Mouse (Mus musculus) bone marrow, adult 2 months (tissue): Measurements from ENCODE around the gene Retreg3. TPM values are rescaled to one million over a fixed set of nuclear protein-coding genes. Genes with fewer than 3 reads are reported as not detected.

Experiments used
- H3K27ac ChIP-seq: fragments of 200-500 bp; 2 replicates; pipeline ENCODE4 v1.5.1; 2012; ENCODE audit warnings: low read depth, mild to moderate bottlenecking, control low read depth, inconsistent platforms, low read length; ENCODE audit not compliant: control insufficient read depth, poor library complexity, insufficient read depth
- H3K4me1 ChIP-seq: fragments of 200-500 bp; 2 replicates; pipeline ENCODE4 v1.6.1; 2011; ENCODE audit warnings: low read length; ENCODE audit not compliant: control insufficient read depth, insufficient read depth
- H3K4me3 ChIP-seq: fragments of 200-500 bp; replicated peaks from 2 replicates; pipeline ENCODE3; 2011; ENCODE audit warnings: mild to moderate bottlenecking, low read depth, low read length, control low read depth; ENCODE audit not compliant: control insufficient read depth
- CTCF ChIP-seq: fragments of 200-500 bp; IDR thresholded peaks from 2 replicates; pipeline ENCODE4 v1.5.1; 2011; ENCODE audit warnings: low read length, control low read depth; ENCODE audit not compliant: control insufficient read depth, insufficient read depth
- POLR2A ChIP-seq: fragments of 200-500 bp; IDR thresholded peaks from 2 replicates; pipeline ENCODE4 v1.6.1; 2011; ENCODE audit warnings: low read depth, mild to moderate bottlenecking, control low read depth, low read length, borderline replicate concordance; ENCODE audit not compliant: control insufficient read depth
- WGBS: fragments of 180-500 bp; shearing (Covaris S2); methylation state at CpG from one replicate; pipeline ENCODE4 v1.1.7; 2018; 5-methylcytosine and 5-hydroxymethylcytosine counted together
- polyA plus RNA-seq: library from polyadenylated mRNA; stranded (reverse); fragments of >200 nt; gene quantifications from 2 replicates; pipeline ENCODE4 v1.2.4, GENCODE M21; 2011; ENCODE audit warnings: low replicate concordance; ENCODE audit not compliant: missing spikeins, insufficient read depth, insufficient read length

Gene Retreg3
- polyA plus RNA-seq, 1 experiment, result 49.4 TPM

GRCm38 (mm10) chr11:101069391-101070188 is 50.1 kb downstream of the Retreg3 start, which contains the start of gene Naglu:
Gene Naglu, plus strand, starts transcription at chr11:101070012.
- WGBS, result 4% methylated on average over 35 of the region's 35 CpGs
- TF ChIP-seq CTCF (no peak), POLR2A (peak; percentile 58; the same call in 1 of the 2 replicates)
- H3K4me3 ChIP-seq, result peak within 1 kb of the TSS; percentile 92
- H3K4me1 ChIP-seq, result no peaks in the 10 kb centered on the region
- peak within 1 kb of the TSS; percentile 65 for H3K27ac ChIP-seq

GRCm38 (mm10) chr11:101066549-101067412 is 52.9 kb downstream of the Retreg3 start:
- H3K27ac ChIP-seq, result no peak overlapping the region
- H3K4me1 ChIP-seq, result peaks cover 15% of the 10 kb centered on the region
- no peak overlapping the region for H3K4me3 ChIP-seq
- TF ChIP-seq CTCF (peak; percentile 98), POLR2A (no peak)
- 26% methylated on average over 18 of the region's 18 CpGs for WGBS

- Histone ChIP-seq H3K4me3 (no peak overlapping the region), H3K27ac (no peak overlapping the region), H3K4me1 (peaks cover 15% of the 10 kb centered on the region)
- TF ChIP-seq CTCF, result no peak
- TF ChIP-seq POLR2A, result no peak
- WGBS, result 74% methylated on average over 9 of the region's 9 CpGs
Measured at GRCm38 (mm10) chr11:101065002-101065401, 54.7 kb downstream of the Retreg3 start.

GRCm38 (mm10) chr11:101064462-101064861 is 55.2 kb downstream of the Retreg3 start:
- TF ChIP-seq POLR2A, result no peak
- TF ChIP-seq CTCF, result no peak
- H3K4me1 ChIP-seq, result peaks cover 15% of the 10 kb centered on the region
- 70% methylated on average over 4 of the region's 4 CpGs for WGBS
- peak overlapping the region; percentile 96 for H3K27ac ChIP-seq
- no peak overlapping the region for H3K4me3 ChIP-seq

- WGBS, result 0% methylated on average over 12 of the region's 12 CpGs
- H3K4me3 ChIP-seq, result peak overlapping the region; percentile 8
- TF ChIP-seq CTCF (no peak), POLR2A (peak; percentile 75; the same call in 1 of the 2 replicates)
- H3K4me1 ChIP-seq, result peaks cover 15% of the 10 kb centered on the region
- H3K27ac ChIP-seq, result peak overlapping the region; percentile 96
Measured at GRCm38 (mm10) chr11:101063676-101064327, 55.9 kb downstream of the Retreg3 start.

GRCm38 (mm10) chr11:101062971-101063675 is 56.6 kb downstream of the Retreg3 start:
- peak overlapping the region; percentile 8 for H3K4me3 ChIP-seq
- TF ChIP-seq POLR2A (no peak), CTCF (no peak)
- 42% methylated on average over 14 of the region's 14 CpGs for WGBS

DNA sequence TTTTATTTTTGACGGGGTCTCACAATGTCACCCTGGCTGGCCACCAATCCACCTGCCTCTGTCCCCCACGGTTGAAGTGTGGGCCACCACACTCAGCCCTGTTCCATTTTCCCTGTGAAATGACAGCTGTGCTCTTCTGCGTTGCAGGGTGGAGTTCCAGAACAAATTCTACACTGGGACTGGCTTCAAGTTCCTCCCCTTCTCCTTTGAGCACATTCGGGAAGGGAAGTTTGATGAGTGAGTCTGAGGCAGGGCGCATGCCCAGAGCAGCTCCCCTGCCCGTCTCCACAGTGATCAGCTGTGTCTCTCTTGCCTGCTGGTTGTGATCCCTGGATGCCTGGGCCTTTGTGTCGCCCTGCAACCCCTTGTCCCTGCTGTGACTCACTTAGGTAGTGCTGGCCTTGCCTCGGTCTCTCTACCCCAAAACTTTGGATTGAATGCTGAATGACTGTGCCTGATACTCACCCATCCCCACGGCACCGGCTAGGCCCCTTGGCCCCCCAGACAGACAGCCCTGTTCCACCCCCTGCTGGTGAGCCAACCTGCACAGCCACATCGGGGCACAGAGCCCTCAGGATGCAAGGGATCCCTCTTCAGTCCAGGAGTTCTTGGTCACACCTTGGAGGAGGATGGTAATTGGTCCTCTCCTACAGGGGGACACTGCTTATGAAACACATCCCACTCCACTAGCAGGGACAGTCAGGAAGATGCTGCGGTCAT is 57.4 kb downstream of the Retreg3 start:
- Histone ChIP-seq H3K4me1 (peaks cover 15% of the 10 kb centered on the region), H3K4me3 (no peak overlapping the region), H3K27ac (peak overlapping the region; percentile 96)
- TF ChIP-seq CTCF (no peak), POLR2A (0 out of 2 replicates have a peak, but pooled peaks have one; percentile 25)
- WGBS, result 47% methylated on average over 12 of the region's 12 CpGs

More at GRCm38 (mm10) chr11:101062971-101063675, 56.6 kb downstream of the Retreg3 start:
- peaks cover 15% of the 10 kb centered on the region for H3K4me1 ChIP-seq
- H3K27ac ChIP-seq, result peak overlapping the region; percentile 96

DNA sequence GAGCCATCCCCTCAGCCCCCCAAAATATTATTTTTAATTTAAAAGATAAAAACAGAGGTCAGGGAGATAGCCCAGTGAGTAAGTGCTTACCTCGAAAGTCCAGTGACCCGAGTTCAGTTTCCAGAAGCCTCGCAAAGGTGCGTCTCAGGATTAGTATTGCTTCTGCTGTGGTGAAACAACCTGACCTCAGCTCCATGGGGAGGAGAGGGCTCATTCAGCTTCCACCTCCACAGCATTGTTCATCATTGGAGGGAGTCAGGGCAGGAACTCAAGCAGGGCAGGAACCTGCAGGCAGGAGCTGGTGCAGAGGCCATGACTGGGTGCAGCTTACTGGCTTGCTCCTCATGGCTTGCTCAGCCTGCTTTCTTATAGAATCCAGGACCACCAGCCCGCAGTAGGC is 58.6 kb downstream of the Retreg3 start:
- H3K4me1 ChIP-seq, result peaks cover 15% of the 10 kb centered on the region
- no peak overlapping the region for H3K4me3 ChIP-seq
- no peak overlapping the region for H3K27ac ChIP-seq
- WGBS, result 90% methylated on average over 5 of the region's 5 CpGs
- no peak for TF ChIP-seq CTCF
